Mouse (Mus musculus) stomach, adult 2 months (tissue): ENCODE data around the gene Fgd4. TPM values are rescaled to one million over a fixed set of nuclear protein-coding genes. Genes with fewer than 3 reads are reported as not detected.

Source experiments
- polyA plus RNA-seq: library from polyadenylated mRNA; depleted of rRNA; stranded (reverse); fragments of >200 nt; gene quantifications from 2 replicates; pipeline ENCODE4 v1.2.3, GENCODE M21; 2012; rRNA removed

Fgd4 gene
- polyA plus RNA-seq, result 1.3 and 1.6 TPM in 2 replicates

GRCm38 (mm10) chr16:16600461-16600860 lies at the start of gene Fgd4:
TSS of gene Fgd4 (minus strand) at chr16:16600549.

Other genes with a start within 250 kb of the Fgd4 start
- gene Dnm1l, start 241.6 kb downstream of the Fgd4 start, polyA plus RNA-seq, result 0.78 and 1.4 TPM in 2 replicates
- not detected in 2 replicates for gene Olfr19, start 75.9 kb upstream of the Fgd4 start, polyA plus RNA-seq
- gene Spag6l, start 228.9 kb upstream of the Fgd4 start, polyA plus RNA-seq, result 0.06 and 0.10 TPM in 2 replicates